Mouse (Mus musculus): Measurements from ENCODE around the gene Rsph3a.
"Not testable (repeated sequence)": the region's sequence is repeated elsewhere in the genome, so short reads cannot be mapped to it uniquely, and the experiment has no call there.

DNA sequence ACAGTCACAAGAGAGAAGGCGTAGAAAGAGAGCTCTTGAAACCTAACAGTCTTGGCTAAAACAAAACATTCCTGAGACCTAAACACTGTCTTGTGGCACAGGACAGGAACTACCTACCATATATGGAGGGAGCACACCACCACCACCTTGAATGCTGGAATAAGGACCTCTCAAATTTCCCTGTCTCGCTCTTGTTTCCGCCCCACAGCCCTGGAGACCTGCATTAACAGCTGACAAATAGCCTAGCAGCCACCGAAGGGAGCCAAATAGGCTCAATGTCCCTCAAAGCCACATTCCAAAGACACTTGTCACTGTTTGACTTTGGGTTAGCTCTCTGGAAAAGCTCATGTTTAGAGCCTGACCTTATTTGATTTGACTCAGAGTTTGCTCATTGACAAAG, 40.2 kb downstream of the Rsph3a start:
- not testable (repeated sequence) for TF ChIP-seq FLI1 (IDR thresholded peaks at IDR 0.05; ENCODE audit: low read length); GATA1 (IDR thresholded peaks at IDR 0.05; ENCODE audit: borderline replicate concordance, low read length)

All from megakaryocyte, embryonic 14.5 days (primary cell).